Mouse (Mus musculus): Measurements from ENCODE around the gene Gpr153.

DNA sequence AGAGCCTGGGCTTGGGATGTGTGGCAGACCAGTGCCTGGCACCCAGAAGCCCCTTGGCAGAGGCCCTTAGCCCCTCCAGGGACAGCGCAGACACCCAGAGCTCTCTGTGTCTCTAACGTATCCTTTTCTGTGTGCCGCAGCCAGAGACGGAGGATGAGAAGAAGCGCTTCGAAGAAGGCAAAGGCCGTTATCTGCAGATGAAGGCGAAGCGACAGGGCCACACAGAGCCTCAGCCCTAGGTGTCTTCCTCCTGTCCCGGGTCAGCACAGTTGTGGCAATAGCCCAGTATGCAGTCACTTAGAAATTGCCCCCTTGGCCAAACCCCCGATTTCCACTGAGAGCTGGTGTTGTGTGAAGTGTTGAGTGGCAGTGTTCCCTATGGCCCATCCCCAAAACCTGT, 2.7 kb upstream of the Gpr153 start:
- TF ChIP-seq POLR2A (IDR thresholded peaks at IDR 0.05; ENCODE audit: borderline replicate concordance, control insufficient read depth, low read depth, low read length), result no peak
- no peak for TF ChIP-seq CTCF (IDR thresholded peaks at IDR 0.05; ENCODE audit: control insufficient read depth, insufficient read depth, low read length)
